Mouse (Mus musculus): ENCODE measurements at regions not wholly inside any gene's neighbourhood (a gene's known extent, or its start where the extent isn't known, plus 50 kb on each side); places are given as distances from the start of the nearest gene placed in this dataset.

DNA sequence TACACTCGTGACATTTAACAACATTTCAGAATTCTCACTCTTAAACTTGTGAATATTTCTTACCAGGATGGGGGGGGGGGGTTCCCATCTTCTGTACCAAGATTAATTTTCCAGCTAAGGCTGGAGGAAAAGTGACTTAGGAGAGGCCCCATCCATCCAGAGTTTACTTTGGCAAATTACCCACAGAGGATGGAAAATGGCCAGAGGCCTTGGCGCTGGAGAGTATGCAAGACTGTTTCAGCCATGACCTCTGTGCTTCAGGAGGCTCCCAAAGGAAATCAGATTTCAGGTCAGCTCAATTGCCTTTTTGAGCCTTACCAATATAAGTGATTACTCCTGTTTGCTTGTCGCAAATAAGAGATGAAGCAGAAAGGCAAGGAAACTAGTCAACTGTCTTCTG lies 143.4 kb upstream of the F930015N05Rik start:
- Histone ChIP-seq H3K27ac (ENCODE audit: insufficient read depth, low read length) (no peak overlapping the region), H3K4me3 (ENCODE audit: insufficient read depth, low read length) (no peak overlapping the region), H3K4me1 (ENCODE audit: control insufficient read depth, insufficient read depth, low read length) (no peaks in the 10 kb centered on the region)
- TF ChIP-seq CTCF (IDR thresholded peaks at IDR 0.05; ENCODE audit: extremely low read depth, insufficient read depth, low read length) (no peak), POLR2A (IDR thresholded peaks at IDR 0.05; ENCODE audit: extremely low read depth, insufficient read depth, low read length) (no peak)

DNA sequence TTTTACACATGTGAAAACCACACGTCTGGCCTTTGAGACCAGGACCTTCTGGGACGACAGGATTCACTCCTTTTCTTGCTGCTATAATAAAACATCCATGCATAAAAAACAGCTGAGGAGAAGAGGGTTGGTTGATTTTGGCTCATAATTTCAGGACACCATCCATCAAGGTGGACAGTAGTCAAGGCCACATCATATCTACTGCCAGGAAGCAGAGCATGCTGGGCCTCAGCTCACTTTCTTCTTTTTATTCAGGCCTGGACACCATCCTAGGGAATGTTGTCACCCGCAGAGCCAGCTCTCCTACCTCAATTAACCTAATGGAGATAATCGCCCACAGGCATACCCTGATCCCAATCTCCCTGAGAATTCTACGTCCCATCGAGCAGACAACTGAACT lies 149.6 kb upstream of the F930015N05Rik start:
- no peak overlapping the region for H3K4me3 ChIP-seq (ENCODE audit: insufficient read depth, low read length)
- no peaks in the 10 kb centered on the region for H3K4me1 ChIP-seq (ENCODE audit: control insufficient read depth, insufficient read depth, low read length)
- H3K27ac ChIP-seq (ENCODE audit: insufficient read depth, low read length): no peak overlapping the region
- TF ChIP-seq CTCF (IDR thresholded peaks at IDR 0.05; ENCODE audit: extremely low read depth, insufficient read depth, low read length) (no peak), POLR2A (IDR thresholded peaks at IDR 0.05; ENCODE audit: extremely low read depth, insufficient read depth, low read length) (no peak)

DNA sequence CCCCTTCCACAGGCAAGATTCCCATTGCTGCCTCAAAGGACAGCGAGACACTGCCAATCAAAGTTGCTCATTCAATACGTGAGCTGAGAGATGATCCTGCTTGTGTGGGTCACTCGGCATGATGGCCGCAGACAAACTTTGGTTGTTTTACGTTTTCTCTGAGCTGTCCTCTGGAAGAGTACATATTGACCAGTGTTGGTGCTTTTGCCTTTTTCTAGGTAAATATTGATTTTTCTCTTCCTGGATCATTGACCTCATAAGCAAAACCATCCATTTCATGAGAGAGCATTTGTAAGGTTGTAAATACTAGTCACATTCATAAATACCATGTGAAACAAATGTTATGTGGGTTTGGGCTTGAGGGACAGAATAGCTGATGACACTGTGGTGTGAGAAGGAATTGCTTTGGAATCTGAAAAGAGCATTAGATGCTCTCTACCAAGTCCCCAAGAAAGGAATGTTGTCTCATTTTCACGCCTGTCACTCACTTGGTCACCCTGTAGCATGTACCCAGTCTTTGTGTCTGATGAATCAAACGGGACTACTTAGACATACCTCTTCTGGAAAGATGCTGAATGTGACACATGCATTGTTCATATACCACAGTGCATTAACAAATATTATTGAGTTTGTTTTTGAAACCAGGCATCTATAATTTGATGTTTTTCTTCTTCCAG lies 150.7 kb upstream of the F930015N05Rik start:
- TF ChIP-seq CTCF (IDR thresholded peaks at IDR 0.05; ENCODE audit: extremely low read depth, insufficient read depth, low read length): no peak
- TF ChIP-seq POLR2A (IDR thresholded peaks at IDR 0.05; ENCODE audit: extremely low read depth, insufficient read depth, low read length): no peak
- Histone ChIP-seq H3K4me1 (ENCODE audit: control insufficient read depth, insufficient read depth, low read length) (no peaks in the 10 kb centered on the region), H3K27ac (ENCODE audit: insufficient read depth, low read length) (no peak overlapping the region), H3K4me3 (ENCODE audit: insufficient read depth, low read length) (no peak overlapping the region)

DNA sequence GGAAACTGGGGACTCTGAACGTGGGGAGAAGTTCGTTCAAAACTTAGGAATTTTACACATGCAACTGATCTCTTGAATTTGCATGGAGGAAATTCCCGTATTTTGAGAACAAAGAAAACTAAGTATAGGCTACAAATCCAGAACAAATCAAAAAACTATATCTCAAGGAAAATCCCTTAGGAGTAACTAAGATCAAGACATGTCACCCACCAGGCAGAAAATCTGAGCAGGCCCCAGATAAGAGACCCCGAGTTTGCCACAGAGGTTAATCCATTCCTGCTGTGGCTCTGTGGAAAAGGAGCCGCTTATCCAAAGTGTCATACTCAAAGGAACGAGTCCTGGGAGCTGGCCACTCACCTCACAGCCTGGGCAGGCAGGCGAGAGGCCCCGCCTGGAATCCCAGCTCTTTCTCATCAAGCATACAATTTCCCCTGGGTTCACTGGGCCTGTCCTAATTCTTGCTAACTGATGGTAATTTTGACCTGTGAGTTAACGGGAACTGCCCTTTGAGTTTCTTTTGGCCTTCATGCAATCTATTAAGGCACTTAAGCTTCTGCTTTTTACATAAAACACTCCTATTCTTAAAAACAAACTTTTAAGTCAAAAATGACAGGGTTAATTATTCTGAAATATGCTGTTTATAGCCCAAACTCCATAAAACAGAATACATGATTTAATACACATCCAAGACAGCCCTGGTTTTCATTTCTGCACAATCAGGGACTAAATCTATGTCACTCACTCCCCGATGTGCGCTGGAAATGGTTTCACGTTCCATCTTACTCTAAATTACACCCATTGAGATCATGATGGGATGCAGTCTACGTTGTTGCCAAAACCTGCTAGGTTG lies 151.5 kb upstream of the F930015N05Rik start:
- Histone ChIP-seq H3K4me3 (ENCODE audit: insufficient read depth, low read length) (no peak overlapping the region), H3K4me1 (ENCODE audit: control insufficient read depth, insufficient read depth, low read length) (no peaks in the 10 kb centered on the region), H3K27ac (ENCODE audit: insufficient read depth, low read length) (no peak overlapping the region)
- TF ChIP-seq POLR2A (IDR thresholded peaks at IDR 0.05; ENCODE audit: extremely low read depth, insufficient read depth, low read length): no peak
- no peak for TF ChIP-seq CTCF (IDR thresholded peaks at IDR 0.05; ENCODE audit: extremely low read depth, insufficient read depth, low read length)

DNA sequence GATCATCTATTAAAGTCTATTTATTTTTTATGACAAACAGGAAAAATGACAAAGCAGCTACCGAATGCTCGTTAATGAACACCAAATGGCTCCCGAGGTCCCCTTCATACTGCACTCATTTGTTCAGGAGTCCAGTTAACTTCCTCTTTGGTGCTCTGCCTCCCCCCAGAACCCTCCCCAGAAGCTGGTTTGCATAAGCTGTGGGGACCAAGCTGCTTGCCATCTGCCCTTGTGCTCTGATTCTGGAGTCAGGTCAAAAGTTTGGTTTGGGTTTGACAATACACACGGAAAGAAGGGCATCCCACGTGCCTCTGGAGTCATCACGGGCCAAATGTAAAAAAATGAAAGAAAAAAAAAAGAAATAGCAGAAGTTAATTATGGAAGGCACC lies 152.1 kb upstream of the F930015N05Rik start:
- TF ChIP-seq CTCF (IDR thresholded peaks at IDR 0.05; ENCODE audit: extremely low read depth, insufficient read depth, low read length): no peak
- no peak for TF ChIP-seq POLR2A (IDR thresholded peaks at IDR 0.05; ENCODE audit: extremely low read depth, insufficient read depth, low read length)
- Histone ChIP-seq H3K4me3 (ENCODE audit: insufficient read depth, low read length) (no peak overlapping the region), H3K4me1 (ENCODE audit: control insufficient read depth, insufficient read depth, low read length) (no peaks in the 10 kb centered on the region), H3K27ac (ENCODE audit: insufficient read depth, low read length) (no peak overlapping the region)

DNA sequence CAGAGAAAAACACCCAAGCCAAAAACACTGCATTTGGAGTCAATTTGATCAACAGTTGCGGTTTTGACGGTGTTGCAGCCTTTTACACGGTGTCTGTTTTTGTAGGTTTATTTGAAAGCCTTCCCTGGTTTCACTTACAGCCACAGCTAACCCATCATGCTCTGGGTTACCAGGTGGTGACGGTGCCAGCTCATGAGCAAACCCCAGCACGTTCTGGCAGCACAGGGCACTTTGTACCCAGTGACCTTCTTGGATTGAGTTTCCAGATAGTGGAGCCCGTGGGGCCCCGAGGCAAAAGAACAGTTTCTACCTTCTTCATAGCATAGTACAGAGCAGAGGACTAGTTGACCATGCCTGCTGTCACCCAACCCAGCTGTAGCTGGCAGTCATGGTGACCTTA lies 152.6 kb upstream of the F930015N05Rik start:
- H3K4me1 ChIP-seq (ENCODE audit: control insufficient read depth, insufficient read depth, low read length): no peaks in the 10 kb centered on the region
- TF ChIP-seq CTCF (IDR thresholded peaks at IDR 0.05; ENCODE audit: extremely low read depth, insufficient read depth, low read length): no peak
- no peak for TF ChIP-seq POLR2A (IDR thresholded peaks at IDR 0.05; ENCODE audit: extremely low read depth, insufficient read depth, low read length)
- no peak overlapping the region for H3K4me3 ChIP-seq (ENCODE audit: insufficient read depth, low read length)
- H3K27ac ChIP-seq (ENCODE audit: insufficient read depth, low read length): no peak overlapping the region

DNA sequence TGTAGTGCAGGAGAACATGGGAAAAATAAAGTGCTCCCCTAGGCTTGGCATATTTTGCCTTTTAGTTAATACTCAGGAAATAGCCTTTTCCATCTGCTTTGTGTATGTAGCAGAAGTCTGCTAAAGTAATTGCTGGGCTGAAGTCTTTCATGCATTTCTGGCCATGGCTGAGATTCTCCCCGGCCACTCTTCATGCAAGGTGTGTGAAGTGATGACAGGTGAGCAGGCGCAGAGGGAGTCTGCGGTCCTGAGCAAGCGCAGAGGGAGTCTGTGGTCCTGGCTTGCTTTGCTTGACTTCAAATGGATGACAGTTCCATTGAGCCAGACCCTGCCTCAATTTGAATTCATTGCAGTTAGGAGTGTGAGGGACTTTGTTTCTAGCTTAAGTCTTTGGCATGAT lies 153.6 kb upstream of the F930015N05Rik start:
- TF ChIP-seq POLR2A (IDR thresholded peaks at IDR 0.05; ENCODE audit: extremely low read depth, insufficient read depth, low read length) (no peak), CTCF (IDR thresholded peaks at IDR 0.05; ENCODE audit: extremely low read depth, insufficient read depth, low read length) (no peak)
- H3K4me3 ChIP-seq (ENCODE audit: insufficient read depth, low read length): no peak overlapping the region
- no peak overlapping the region for H3K27ac ChIP-seq (ENCODE audit: insufficient read depth, low read length)
- no peaks in the 10 kb centered on the region for H3K4me1 ChIP-seq (ENCODE audit: control insufficient read depth, insufficient read depth, low read length)

DNA sequence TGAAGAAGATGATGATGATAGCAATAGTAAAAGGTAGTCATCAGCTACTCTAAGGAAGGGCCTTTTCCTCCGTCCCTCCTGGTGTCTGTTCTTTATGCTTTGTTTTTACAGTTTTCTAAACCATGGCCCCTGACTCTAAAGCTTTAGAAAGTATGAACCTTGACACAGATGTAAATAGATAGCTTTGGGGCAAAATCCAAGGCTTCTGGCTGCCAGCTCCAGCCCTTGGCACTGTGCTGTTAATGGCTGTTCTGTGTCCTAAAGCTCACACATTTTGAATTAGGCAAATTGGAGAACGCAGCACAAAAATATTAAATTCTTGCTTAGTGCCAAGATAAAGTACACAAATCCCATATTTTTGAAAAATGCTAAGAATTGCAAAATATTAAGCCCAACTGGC lies 155.8 kb upstream of the F930015N05Rik start:
- no peak overlapping the region for H3K27ac ChIP-seq (ENCODE audit: insufficient read depth, low read length)
- TF ChIP-seq CTCF (IDR thresholded peaks at IDR 0.05; ENCODE audit: extremely low read depth, insufficient read depth, low read length) (no peak), POLR2A (IDR thresholded peaks at IDR 0.05; ENCODE audit: extremely low read depth, insufficient read depth, low read length) (no peak)
- H3K4me3 ChIP-seq (ENCODE audit: insufficient read depth, low read length): no peak overlapping the region
- no peaks in the 10 kb centered on the region for H3K4me1 ChIP-seq (ENCODE audit: control insufficient read depth, insufficient read depth, low read length)

DNA sequence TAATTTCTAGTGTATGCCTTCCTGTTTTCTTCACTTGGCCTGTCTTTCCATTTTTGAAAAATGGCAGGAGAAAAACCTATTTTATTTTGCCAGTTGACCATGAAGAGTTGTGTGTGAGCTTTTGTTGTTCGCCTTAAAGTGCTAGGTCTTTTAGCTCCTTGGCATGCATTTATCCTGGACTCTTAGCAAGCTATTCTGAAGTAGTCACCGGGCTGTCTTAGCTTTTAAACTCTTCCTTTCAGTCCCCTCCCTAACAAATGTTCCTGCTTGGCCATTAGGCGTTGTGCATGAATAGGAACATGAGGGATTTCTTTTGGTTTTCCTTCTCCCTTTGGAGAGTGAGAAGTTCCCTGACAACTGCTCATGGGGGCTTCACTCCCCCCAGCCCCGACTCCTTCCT lies 160.9 kb upstream of the F930015N05Rik start:
- H3K27ac ChIP-seq (ENCODE audit: insufficient read depth, low read length): no peak overlapping the region
- TF ChIP-seq CTCF (IDR thresholded peaks at IDR 0.05; ENCODE audit: extremely low read depth, insufficient read depth, low read length) (no peak), POLR2A (IDR thresholded peaks at IDR 0.05; ENCODE audit: extremely low read depth, insufficient read depth, low read length) (no peak)
- H3K4me3 ChIP-seq (ENCODE audit: insufficient read depth, low read length): no peak overlapping the region
- H3K4me1 ChIP-seq (ENCODE audit: control insufficient read depth, insufficient read depth, low read length): no peaks in the 10 kb centered on the region

DNA sequence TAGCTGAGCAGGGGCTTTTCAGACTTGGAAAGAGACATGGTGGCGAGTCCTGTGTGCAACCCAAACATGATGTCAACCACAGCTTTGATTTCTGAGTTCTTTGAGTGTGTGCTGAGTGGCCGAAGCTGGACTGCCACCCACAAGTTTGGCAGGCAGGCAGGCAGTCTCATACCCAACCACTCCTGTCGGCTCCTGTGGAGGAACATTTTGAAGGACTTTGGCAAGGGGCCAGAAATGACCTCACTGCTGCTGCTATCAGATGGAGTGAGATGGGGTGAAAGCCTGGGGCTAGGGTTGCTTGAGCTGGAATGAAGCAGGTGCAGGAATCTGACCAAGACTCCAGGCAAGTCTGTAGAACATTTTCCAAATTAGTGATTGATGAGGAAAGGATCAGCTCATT lies 162.7 kb upstream of the F930015N05Rik start:
- TF ChIP-seq CTCF (IDR thresholded peaks at IDR 0.05; ENCODE audit: extremely low read depth, insufficient read depth, low read length) (no peak), POLR2A (IDR thresholded peaks at IDR 0.05; ENCODE audit: extremely low read depth, insufficient read depth, low read length) (no peak)
- H3K4me1 ChIP-seq (ENCODE audit: control insufficient read depth, insufficient read depth, low read length): no peaks in the 10 kb centered on the region
- H3K27ac ChIP-seq (ENCODE audit: insufficient read depth, low read length): no peak overlapping the region
- no peak overlapping the region for H3K4me3 ChIP-seq (ENCODE audit: insufficient read depth, low read length)

Measured in cortical plate, adult 2 months (tissue).